Mouse (Mus musculus): ENCODE results near the gene Arhgap8. TPM values are rescaled to one million over a fixed set of nuclear protein-coding genes. Genes with fewer than 3 reads are reported as not detected.

Arhgap8 gene
- total and polyA plus RNA-seq, 3 experiments, result not detected

Other genes with a start within 250 kb of the Arhgap8 start
- not detected in 2 replicates for gene Rtl6, start 162.2 kb upstream of the Arhgap8 start, total RNA-seq (2012; rRNA removed)
- not detected for gene Rtl6, start 162.2 kb upstream of the Arhgap8 start, polyA plus RNA-seq (2012; ENCODE audit: insufficient read depth in 1 of 2, insufficient read length in 2 of 2, low read depth in 1 of 2, low replicate concordance in 2 of 2, missing spikeins in 1 of 2)
- not detected in 2 replicates for gene Prr5, start 50.4 kb upstream of the Arhgap8 start, total RNA-seq (2012; rRNA removed)
- gene Prr5, start 50.4 kb upstream of the Arhgap8 start, polyA plus RNA-seq (2012; ENCODE audit: insufficient read depth in 1 of 2, insufficient read length in 2 of 2, low read depth in 1 of 2, low replicate concordance in 2 of 2, missing spikeins in 1 of 2), result not detected
- gene Phf21b, start 136.0 kb downstream of the Arhgap8 start, total RNA-seq (2012; rRNA removed), result 3.3 and 4.7 TPM in 2 replicates
- 10 to 100 TPM in 1 of 2 experiments, not detected in 1; 14.7 TPM for gene Phf21b, start 136.0 kb downstream of the Arhgap8 start, polyA plus RNA-seq (2012; ENCODE audit: insufficient read depth in 1 of 2, insufficient read length in 2 of 2, low read depth in 1 of 2, low replicate concordance in 2 of 2, missing spikeins in 1 of 2)
- gene Gm29666, start 200.0 kb downstream of the Arhgap8 start, total RNA-seq (2012; rRNA removed), result 0.42 and 0.49 TPM in 2 replicates
- gene Gm29666, start 200.0 kb downstream of the Arhgap8 start, polyA plus RNA-seq (2012; ENCODE audit: insufficient read depth in 1 of 2, insufficient read length in 2 of 2, low read depth in 1 of 2, low replicate concordance in 2 of 2, missing spikeins in 1 of 2), result under 1 TPM in 1 of 2 experiments, not detected in 1; 0.36 TPM
- gene Nup50, start 203.4 kb downstream of the Arhgap8 start, total RNA-seq (2012; rRNA removed), result 54.7 and 55.9 TPM in 2 replicates
- 10 to 100 TPM in 1 of 2 experiments, not detected in 1; 98.4 TPM for gene Nup50, start 203.4 kb downstream of the Arhgap8 start, polyA plus RNA-seq (2012; ENCODE audit: insufficient read depth in 1 of 2, insufficient read length in 2 of 2, low read depth in 1 of 2, low replicate concordance in 2 of 2, missing spikeins in 1 of 2)

All from MEL (cell line).